Mouse (Mus musculus) stomach, postnatal 0 days (tissue): ENCODE measurements around the gene Kcnip4.

Source experiments
- CTCF ChIP-seq: IDR thresholded peaks from 2 replicates; pipeline ENCODE4 v1.5.1; 2016; ENCODE audit warnings: antibody characterized with exemption, low read depth, mild to moderate bottlenecking, moderate library complexity
- EP300 ChIP-seq: optimal IDR thresholded peaks from 2 replicates; pipeline ENCODE3; 2016; ENCODE audit warnings: antibody characterized with exemption

- TF ChIP-seq CTCF (no peak), EP300 (no peak)
Measured at GRCm38 (mm10) chr5:49094306-49094705, 430.4 kb downstream of the Kcnip4 start.
